24 mouse cellular contexts compared by ENCODE assay signal in the genomic region with DNA sequence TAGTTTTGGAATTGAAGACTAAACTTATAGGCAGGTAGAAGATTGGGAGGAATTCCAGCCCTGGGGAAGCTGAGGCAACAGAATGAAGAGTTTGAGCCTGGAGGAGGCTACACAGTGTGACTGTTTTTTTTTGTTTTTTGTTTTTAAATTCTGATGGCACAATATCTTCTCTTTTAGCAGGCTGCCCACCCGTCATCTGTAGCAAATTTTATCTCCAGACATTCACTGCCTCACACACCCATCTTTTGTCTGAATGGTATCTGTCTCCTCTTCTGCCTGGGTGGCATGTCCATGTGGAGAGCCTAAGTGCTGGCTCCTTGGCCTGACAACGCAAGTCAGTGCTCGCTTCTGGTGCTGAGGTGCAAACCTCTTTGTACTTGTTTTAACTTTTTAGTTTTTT.
"Had no signal": no experiment of that assay in that cellular context is flagged by ENCODE, and none has a peak within 500 bp of the region (broad histone marks: within the 10 kb centered on the region; RNA-seq: fewer than 3 reads in every experiment).

No protein-coding gene starts in this region.

- DNase-seq: kidney, adult 8-10 months; kidney, postnatal 25 days; liver; lung, adult 18-20 months; lung, postnatal 10 days; lung, postnatal 36 days; retina, postnatal 1 day; right cerebral cortex, postnatal 25 days; spleen, adult 18-20 months; thymus, postnatal 36 days had no signal

- H3K9me3 ChIP-seq: liver, embryonic 12.5 days; liver, embryonic 15.5 days; lung, embryonic 15.5 days; midbrain, embryonic 10.5 days; midbrain, embryonic 13.5 days; neural tube, embryonic 13.5 days; stomach, embryonic 15.5 days had no signal

- H3K36me3 ChIP-seq: limb, embryonic 13.5 days; liver, embryonic 12.5 days; liver, embryonic 15.5 days; lung, embryonic 15.5 days; midbrain, embryonic 10.5 days; midbrain, embryonic 13.5 days; neural tube, embryonic 13.5 days; stomach, embryonic 15.5 days had no signal

- H3K4me2 ChIP-seq: limb, embryonic 13.5 days; liver, embryonic 12.5 days; liver, embryonic 15.5 days; lung, embryonic 15.5 days; midbrain, embryonic 13.5 days; neural tube, embryonic 13.5 days; stomach, embryonic 15.5 days had no signal

- H3K27ac ChIP-seq: kidney, postnatal 0 days; left cerebral cortex, adult 2 months; limb, embryonic 13.5 days; liver, embryonic 12.5 days; liver, embryonic 15.5 days; lung, embryonic 15.5 days; midbrain, embryonic 10.5 days; midbrain, embryonic 13.5 days; neural tube, embryonic 13.5 days; stomach, embryonic 15.5 days had no signal

- H3K4me3 ChIP-seq: left cerebral cortex, adult 2 months; limb, embryonic 13.5 days; liver, embryonic 12.5 days; liver, embryonic 15.5 days; lung, embryonic 15.5 days; megakaryocyte, embryonic 14.5 days; midbrain, embryonic 10.5 days; midbrain, embryonic 13.5 days; myocyte; neural tube, embryonic 13.5 days; stomach, embryonic 15.5 days had no signal

- H3K4me1 ChIP-seq: liver, embryonic 12.5 days; liver, embryonic 15.5 days; lung, embryonic 15.5 days; megakaryocyte, embryonic 14.5 days; midbrain, embryonic 10.5 days; midbrain, embryonic 13.5 days; neural tube, embryonic 13.5 days; stomach, embryonic 15.5 days had no signal

- H3K27me3 ChIP-seq: limb, embryonic 13.5 days; liver, embryonic 12.5 days; liver, embryonic 15.5 days; lung, embryonic 15.5 days; megakaryocyte, embryonic 14.5 days; midbrain, embryonic 13.5 days; neural tube, embryonic 13.5 days; stomach, embryonic 15.5 days had no signal

- ATAC-seq: intestine, postnatal 0 days; liver, embryonic 12.5 days; midbrain, embryonic 13.5 days; midbrain, embryonic 16.5 days had no signal

- H3K9ac ChIP-seq: limb, embryonic 13.5 days; liver, embryonic 12.5 days; liver, embryonic 15.5 days; lung, embryonic 15.5 days; midbrain, embryonic 13.5 days; neural tube, embryonic 13.5 days; stomach, embryonic 15.5 days had no signal
